Mouse (Mus musculus): ENCODE measurements around the gene Itgb4. TPM values are rescaled to one million over a fixed set of nuclear protein-coding genes. Genes with fewer than 3 reads are reported as not detected.

The Itgb4 gene
- polyA plus RNA-seq, 2 experiments: 0.11 to 0.17 TPM

- Histone ChIP-seq H3K36me3 (replicated peaks; ENCODE audit: control insufficient read depth, insufficient read depth, low read depth) (no peaks in the 10 kb centered on the region), H3K4me1 (replicated peaks; ENCODE audit: control insufficient read depth in 2 of 2, insufficient read depth in 2 of 2, low read length in 1 of 2) (peaks cover 7 to 13% of the 10 kb centered on the region in 2 experiments; a peak in 3 of 4 replicates), H3K9me3 (ENCODE audit: control insufficient read depth, low read length) (no peaks in the 10 kb centered on the region), H3K27ac (no peak overlapping the region), H3K4me3 (ENCODE audit: insufficient read depth in 1 of 2, low read depth in 2 of 2, low read length in 2 of 2) (no peak overlapping the region), H3K4me2 (ENCODE audit: low read depth) (no peak overlapping the region), H3K27me3 (ENCODE audit: control insufficient read depth, insufficient read depth, low read length) (no peaks in the 10 kb centered on the region), H3K9ac (replicated peaks) (no peak overlapping the region)
- no peak for DNase-seq (ENCODE audit: low read depth in 3 of 3, low spot score in 3 of 3)
- TF ChIP-seq EP300 (IDR thresholded peaks at IDR 0.05; ENCODE audit: low read depth) (no peak), CTCF (IDR thresholded peaks at IDR 0.05; ENCODE audit: low read depth) (no peak)
- ATAC-seq (ENCODE audit: insufficient read depth): no peak
- WGBS (ENCODE audit: insufficient replicate concordance): 80% methylated on average over 28 of the region's 28 CpGs
Observed at GRCm38 (mm10) chr11:116007095-116007850, 32.8 kb downstream of the Itgb4 start.

- H3K4me1 ChIP-seq (replicated peaks; ENCODE audit: control insufficient read depth in 2 of 2, insufficient read depth in 2 of 2, low read length in 1 of 2): peaks cover 7 to 16% of the 10 kb centered on the region in 2 experiments; a peak in 3 of 4 replicates
- ATAC-seq (ENCODE audit: insufficient read depth): no peak
Observed at GRCm38 (mm10) chr11:116008411-116008810, 33.9 kb downstream of the Itgb4 start.

GRCm38 (mm10) chr11:116008832-116009375 is 34.4 kb downstream of the Itgb4 start:
- Histone ChIP-seq H3K27me3 (ENCODE audit: control insufficient read depth, insufficient read depth, low read length) (no peaks in the 10 kb centered on the region), H3K4me1 (replicated peaks; ENCODE audit: control insufficient read depth in 2 of 2, insufficient read depth in 2 of 2, low read length in 1 of 2) (peaks cover 7 to 16% of the 10 kb centered on the region in 2 experiments; a peak in 3 of 4 replicates), H3K9me3 (ENCODE audit: control insufficient read depth, low read length) (no peaks in the 10 kb centered on the region), H3K4me2 (ENCODE audit: low read depth) (no peak overlapping the region), H3K27ac (no peak overlapping the region), H3K4me3 (ENCODE audit: insufficient read depth in 1 of 2, low read depth in 2 of 2, low read length in 2 of 2) (no peak overlapping the region), H3K9ac (replicated peaks) (no peak overlapping the region), H3K36me3 (replicated peaks; ENCODE audit: control insufficient read depth, insufficient read depth, low read depth) (no peaks in the 10 kb centered on the region)
- ATAC-seq (ENCODE audit: insufficient read depth): no peak
- WGBS (ENCODE audit: insufficient replicate concordance): 87% methylated on average over 13 of the region's 13 CpGs
- no peak for TF ChIP-seq CTCF (IDR thresholded peaks at IDR 0.05; ENCODE audit: low read depth)
- no peak for TF ChIP-seq EP300 (IDR thresholded peaks at IDR 0.05; ENCODE audit: low read depth)
- DNase-seq (ENCODE audit: low read depth in 3 of 3, low spot score in 3 of 3): no peak

More at GRCm38 (mm10) chr11:116008411-116008810, 33.9 kb downstream of the Itgb4 start:
- TF ChIP-seq EP300 (IDR thresholded peaks at IDR 0.05; ENCODE audit: low read depth): no peak
- TF ChIP-seq CTCF (IDR thresholded peaks at IDR 0.05; ENCODE audit: low read depth): no peak
- Histone ChIP-seq H3K4me3 (ENCODE audit: insufficient read depth in 1 of 2, low read depth in 2 of 2, low read length in 2 of 2) (no peak overlapping the region), H3K27me3 (ENCODE audit: control insufficient read depth, insufficient read depth, low read length) (no peaks in the 10 kb centered on the region), H3K4me2 (ENCODE audit: low read depth) (no peak overlapping the region), H3K36me3 (replicated peaks; ENCODE audit: control insufficient read depth, insufficient read depth, low read depth) (no peaks in the 10 kb centered on the region), H3K27ac (no peak overlapping the region), H3K9me3 (ENCODE audit: control insufficient read depth, low read length) (no peaks in the 10 kb centered on the region), H3K9ac (replicated peaks) (no peak overlapping the region)
- DNase-seq (ENCODE audit: low read depth in 3 of 3, low spot score in 3 of 3): no peak
- WGBS (ENCODE audit: insufficient replicate concordance): 77% methylated on average over 11 of the region's 11 CpGs

GRCm38 (mm10) chr11:116009661-116010060 is 35.2 kb downstream of the Itgb4 start:
- no peak for TF ChIP-seq EP300 (IDR thresholded peaks at IDR 0.05; ENCODE audit: low read depth)
- Histone ChIP-seq H3K36me3 (replicated peaks; ENCODE audit: control insufficient read depth, insufficient read depth, low read depth) (no peaks in the 10 kb centered on the region), H3K4me2 (ENCODE audit: low read depth) (no peak overlapping the region), H3K9me3 (ENCODE audit: control insufficient read depth, low read length) (no peaks in the 10 kb centered on the region), H3K4me1 (replicated peaks; ENCODE audit: control insufficient read depth in 2 of 2, insufficient read depth in 2 of 2, low read length in 1 of 2) (peaks cover 2 to 12% of the 10 kb centered on the region in 2 experiments; a peak in 3 of 4 replicates), H3K9ac (replicated peaks) (no peak overlapping the region), H3K4me3 (ENCODE audit: insufficient read depth in 1 of 2, low read depth in 2 of 2, low read length in 2 of 2) (no peak overlapping the region), H3K27me3 (ENCODE audit: control insufficient read depth, insufficient read depth, low read length) (no peaks in the 10 kb centered on the region; the same call in 1 of the 2 replicates), H3K27ac (no peak overlapping the region)
- DNase-seq (ENCODE audit: low read depth in 3 of 3, low spot score in 3 of 3): no peak
- 80% methylated on average over 11 of the region's 11 CpGs for WGBS (ENCODE audit: insufficient replicate concordance)
- no peak for ATAC-seq (ENCODE audit: insufficient read depth)

GRCm38 (mm10) chr11:116010146-116010545 is 35.6 kb downstream of the Itgb4 start:
- H3K4me1 ChIP-seq (replicated peaks; ENCODE audit: control insufficient read depth in 2 of 2, insufficient read depth in 2 of 2, low read length in 1 of 2): peaks cover 0 to 15% of the 10 kb centered on the region in 2 experiments; a peak in 2 of 4 replicates

More at GRCm38 (mm10) chr11:116010146-116010545, 35.6 kb downstream of the Itgb4 start:
- TF ChIP-seq EP300 (IDR thresholded peaks at IDR 0.05; ENCODE audit: low read depth) (no peak), CTCF (IDR thresholded peaks at IDR 0.05; ENCODE audit: low read depth) (no peak)
- H3K27me3 ChIP-seq (ENCODE audit: control insufficient read depth, insufficient read depth, low read length): no peaks in the 10 kb centered on the region; the same call in 1 of the 2 replicates
- 83% methylated on average over 8 of the region's 8 CpGs for WGBS (ENCODE audit: insufficient replicate concordance)
- no peak overlapping the region for H3K27ac ChIP-seq
- DNase-seq (ENCODE audit: low read depth in 3 of 3, low spot score in 3 of 3) (no peak), ATAC-seq (ENCODE audit: insufficient read depth) (no peak)
- H3K4me3 ChIP-seq (ENCODE audit: insufficient read depth in 1 of 2, low read depth in 2 of 2, low read length in 2 of 2): no peak overlapping the region
- H3K4me2 ChIP-seq (ENCODE audit: low read depth): no peak overlapping the region
- no peaks in the 10 kb centered on the region for H3K36me3 ChIP-seq (replicated peaks; ENCODE audit: control insufficient read depth, insufficient read depth, low read depth)
- no peak overlapping the region for H3K9ac ChIP-seq (replicated peaks)
- no peaks in the 10 kb centered on the region for H3K9me3 ChIP-seq (ENCODE audit: control insufficient read depth, low read length)

All from liver, embryonic 14.5 days (tissue).